Mouse (Mus musculus): ENCODE data around the gene Ptch2. TPM values are rescaled to one million over a fixed set of nuclear protein-coding genes. Genes with fewer than 3 reads are reported as not detected.

Gene Ptch2
- polyA plus RNA-seq, 1 experiment = not detected

- H3K27me3 ChIP-seq (replicated peaks) = peaks cover 48% of the 10 kb centered on the region
- no peak for TF ChIP-seq FLI1 (IDR thresholded peaks at IDR 0.05; ENCODE audit: low read length)
- TF ChIP-seq GATA1 (IDR thresholded peaks at IDR 0.05; ENCODE audit: borderline replicate concordance, low read length) = no peak
- H3K9me3 ChIP-seq = no peaks in the 10 kb centered on the region
These were observed 5.3 kb downstream of the Ptch2 start for GRCm38 (mm10) chr4:117101218-117101617.

GRCm38 (mm10) chr4:117104672-117105071, 8.8 kb downstream of the Ptch2 start:
- Histone ChIP-seq H3K4me3 (replicated peaks) (no peak overlapping the region), H3K27me3 (replicated peaks) (peaks cover 47% of the 10 kb centered on the region), H3K9me3 (no peaks in the 10 kb centered on the region), H3K4me1 (peaks cover 46% of the 10 kb centered on the region), H3K36me3 (replicated peaks; ENCODE audit: low read length) (no peaks in the 10 kb centered on the region)
- no peak for TF ChIP-seq FLI1 (IDR thresholded peaks at IDR 0.05; ENCODE audit: low read length)
- TF ChIP-seq GATA1 (IDR thresholded peaks at IDR 0.05; ENCODE audit: borderline replicate concordance, low read length) = no peak

More at GRCm38 (mm10) chr4:117101218-117101617, 5.3 kb downstream of the Ptch2 start:
- Histone ChIP-seq H3K36me3 (replicated peaks; ENCODE audit: low read length) (no peaks in the 10 kb centered on the region), H3K4me3 (replicated peaks) (no peak overlapping the region), H3K4me1 (peaks cover 69% of the 10 kb centered on the region)

- TF ChIP-seq GATA1 (IDR thresholded peaks at IDR 0.05; ENCODE audit: borderline replicate concordance, low read length) = no peak
- TF ChIP-seq FLI1 (IDR thresholded peaks at IDR 0.05; ENCODE audit: low read length) = no peak
- H3K27me3 ChIP-seq (replicated peaks) = peaks cover 49% of the 10 kb centered on the region
- H3K9me3 ChIP-seq = no peaks in the 10 kb centered on the region
- no peaks in the 10 kb centered on the region for H3K36me3 ChIP-seq (replicated peaks; ENCODE audit: low read length)
- no peak overlapping the region for H3K4me3 ChIP-seq (replicated peaks)
- H3K4me1 ChIP-seq = peaks cover 42% of the 10 kb centered on the region
These were observed 9.3 kb downstream of the Ptch2 start for GRCm38 (mm10) chr4:117105127-117105526.

GRCm38 (mm10) chr4:117107813-117108523, 12.1 kb downstream of the Ptch2 start:
- TF ChIP-seq GATA1 (IDR thresholded peaks at IDR 0.05; ENCODE audit: borderline replicate concordance, low read length) = no peak
- no peak for TF ChIP-seq FLI1 (IDR thresholded peaks at IDR 0.05; ENCODE audit: low read length)
- Histone ChIP-seq H3K27me3 (replicated peaks) (peaks cover 60% of the 10 kb centered on the region), H3K4me1 (peaks cover 28% of the 10 kb centered on the region; the same call in 1 of the 2 replicates), H3K36me3 (replicated peaks; ENCODE audit: low read length) (no peaks in the 10 kb centered on the region), H3K9me3 (no peaks in the 10 kb centered on the region), H3K4me3 (replicated peaks) (no peak overlapping the region)

- Histone ChIP-seq H3K36me3 (replicated peaks; ENCODE audit: low read length) (no peaks in the 10 kb centered on the region), H3K4me3 (replicated peaks) (no peak overlapping the region), H3K4me1 (peaks cover 23% of the 10 kb centered on the region; the same call in 1 of the 2 replicates), H3K9me3 (no peaks in the 10 kb centered on the region), H3K27me3 (replicated peaks) (peaks cover 56% of the 10 kb centered on the region)
- TF ChIP-seq GATA1 (IDR thresholded peaks at IDR 0.05; ENCODE audit: borderline replicate concordance, low read length) (no peak), FLI1 (IDR thresholded peaks at IDR 0.05; ENCODE audit: low read length) (no peak)
These were observed 12.6 kb downstream of the Ptch2 start for GRCm38 (mm10) chr4:117108524-117108849.

GRCm38 (mm10) chr4:117109330-117109729, 13.5 kb downstream of the Ptch2 start:
- H3K4me1 ChIP-seq = peaks cover 17% of the 10 kb centered on the region; the same call in 1 of the 2 replicates
- H3K36me3 ChIP-seq (replicated peaks; ENCODE audit: low read length) = no peaks in the 10 kb centered on the region
- no peak overlapping the region for H3K4me3 ChIP-seq (replicated peaks)
- H3K9me3 ChIP-seq = no peaks in the 10 kb centered on the region
- peaks cover 50% of the 10 kb centered on the region for H3K27me3 ChIP-seq (replicated peaks)
- TF ChIP-seq FLI1 (IDR thresholded peaks at IDR 0.05; ENCODE audit: low read length) (no peak), GATA1 (IDR thresholded peaks at IDR 0.05; ENCODE audit: borderline replicate concordance, low read length) (no peak)

- Histone ChIP-seq H3K27me3 (replicated peaks) (peaks cover 41% of the 10 kb centered on the region), H3K36me3 (replicated peaks; ENCODE audit: low read length) (no peaks in the 10 kb centered on the region), H3K4me1 (peaks cover 10% of the 10 kb centered on the region; the same call in 1 of the 2 replicates), H3K9me3 (no peaks in the 10 kb centered on the region), H3K4me3 (replicated peaks) (no peak overlapping the region)
- TF ChIP-seq GATA1 (IDR thresholded peaks at IDR 0.05; ENCODE audit: borderline replicate concordance, low read length) (no peak), FLI1 (IDR thresholded peaks at IDR 0.05; ENCODE audit: low read length) (no peak)
These were observed 14.4 kb downstream of the Ptch2 start for GRCm38 (mm10) chr4:117110249-117110648.

- TF ChIP-seq GATA1 (IDR thresholded peaks at IDR 0.05; ENCODE audit: borderline replicate concordance, low read length) = no peak
- no peaks in the 10 kb centered on the region for H3K36me3 ChIP-seq (replicated peaks; ENCODE audit: low read length)
- H3K27me3 ChIP-seq (replicated peaks) = peaks cover 34% of the 10 kb centered on the region
- H3K4me3 ChIP-seq (replicated peaks) = no peak overlapping the region
- H3K9me3 ChIP-seq = no peaks in the 10 kb centered on the region
- H3K4me1 ChIP-seq = peaks cover 6% of the 10 kb centered on the region; the same call in 1 of the 2 replicates
These were observed 15.1 kb downstream of the Ptch2 start for GRCm38 (mm10) chr4:117110985-117111384.

GRCm38 (mm10) chr4:117113237-117113636, 17.4 kb downstream of the Ptch2 start:
- no peaks in the 10 kb centered on the region for H3K9me3 ChIP-seq
- H3K4me1 ChIP-seq = peaks cover 9% of the 10 kb centered on the region; the same call in 1 of the 2 replicates
- H3K4me3 ChIP-seq (replicated peaks) = no peak overlapping the region
- H3K36me3 ChIP-seq (replicated peaks; ENCODE audit: low read length) = peaks cover 6% of the 10 kb centered on the region
- TF ChIP-seq GATA1 (IDR thresholded peaks at IDR 0.05; ENCODE audit: borderline replicate concordance, low read length) (no peak), FLI1 (IDR thresholded peaks at IDR 0.05; ENCODE audit: low read length) (no peak)
- H3K27me3 ChIP-seq (replicated peaks) = peaks cover 29% of the 10 kb centered on the region

GRCm38 (mm10) chr4:117115592-117115991, 19.7 kb downstream of the Ptch2 start:
- H3K4me1 ChIP-seq = peaks cover 26% of the 10 kb centered on the region
- H3K4me3 ChIP-seq (replicated peaks) = no peak overlapping the region
- H3K36me3 ChIP-seq (replicated peaks; ENCODE audit: low read length) = peaks cover 16% of the 10 kb centered on the region
- no peaks in the 10 kb centered on the region for H3K9me3 ChIP-seq
- TF ChIP-seq GATA1 (IDR thresholded peaks at IDR 0.05; ENCODE audit: borderline replicate concordance, low read length) (no peak), FLI1 (IDR thresholded peaks at IDR 0.05; ENCODE audit: low read length) (no peak)
- peaks cover 8% of the 10 kb centered on the region for H3K27me3 ChIP-seq (replicated peaks)

Measured in megakaryocyte, embryonic 14.5 days (primary cell).